Mouse (Mus musculus): Measurements from ENCODE around the gene Tnr.

The Tnr gene

GRCm38 (mm10) chr1:159878681-159879080, 355.1 kb downstream of the Tnr start:
- no peak for DNase-seq (ENCODE audit: low spot score in 2 of 2)

GRCm38 (mm10) chr1:159879866-159880265, 356.3 kb downstream of the Tnr start:
- no peak for DNase-seq (ENCODE audit: low spot score in 2 of 2)

- DNase-seq (ENCODE audit: low spot score in 2 of 2) = no peak
These were observed 361.9 kb downstream of the Tnr start for GRCm38 (mm10) chr1:159885476-159885875.

GRCm38 (mm10) chr1:159888611-159889010, 365.0 kb downstream of the Tnr start:
- no peak for DNase-seq (ENCODE audit: low spot score in 2 of 2)

GRCm38 (mm10) chr1:159889012-159889765, 365.6 kb downstream of the Tnr start:
- no peak for DNase-seq (ENCODE audit: low spot score in 2 of 2)

GRCm38 (mm10) chr1:159890524-159890923, 367.0 kb downstream of the Tnr start:
- DNase-seq (ENCODE audit: low spot score in 2 of 2) = no peak

GRCm38 (mm10) chr1:159895094-159895493, 371.5 kb downstream of the Tnr start:
- DNase-seq (ENCODE audit: low spot score in 2 of 2) = no peak

GRCm38 (mm10) chr1:159899991-159900390, 376.4 kb downstream of the Tnr start:
- no peak for DNase-seq (ENCODE audit: low spot score in 2 of 2)

GRCm38 (mm10) chr1:159900639-159901038, 377.1 kb downstream of the Tnr start:
- DNase-seq (ENCODE audit: low spot score in 2 of 2) = no peak

GRCm38 (mm10) chr1:159901366-159902119, 378.0 kb downstream of the Tnr start:
- no peak for DNase-seq (ENCODE audit: low spot score in 2 of 2)

- no peak for DNase-seq (ENCODE audit: low spot score in 2 of 2)
These were observed 378.5 kb downstream of the Tnr start for GRCm38 (mm10) chr1:159902120-159902497.

- DNase-seq (ENCODE audit: low spot score in 2 of 2) = peak; percentile 65 to 92
These were observed 387.4 kb downstream of the Tnr start for GRCm38 (mm10) chr1:159911006-159911405.

- DNase-seq (ENCODE audit: low spot score in 2 of 2) = no peak
These were observed 391.2 kb downstream of the Tnr start for GRCm38 (mm10) chr1:159914726-159915125.

- no peak for DNase-seq (ENCODE audit: low spot score in 2 of 2)
These were observed 397.0 kb downstream of the Tnr start for GRCm38 (mm10) chr1:159920571-159920970.

- no peak for DNase-seq (ENCODE audit: low spot score in 2 of 2)
These were observed 399.4 kb downstream of the Tnr start for GRCm38 (mm10) chr1:159923010-159923409.

GRCm38 (mm10) chr1:159924105-159924504, 400.5 kb downstream of the Tnr start:
- DNase-seq (ENCODE audit: low spot score in 2 of 2) = no peak

GRCm38 (mm10) chr1:159924684-159925083, 401.1 kb downstream of the Tnr start:
- DNase-seq (ENCODE audit: low spot score in 2 of 2) = no peak

- DNase-seq (ENCODE audit: low spot score in 2 of 2) = no peak
These were observed 405.2 kb downstream of the Tnr start for GRCm38 (mm10) chr1:159928681-159929335.

- DNase-seq (ENCODE audit: low spot score in 2 of 2) = no peak
These were observed 408.5 kb downstream of the Tnr start for GRCm38 (mm10) chr1:159932092-159932491.

GRCm38 (mm10) chr1:159932598-159932997, 409.0 kb downstream of the Tnr start:
- DNase-seq (ENCODE audit: low spot score in 2 of 2) = no peak

- DNase-seq (ENCODE audit: low spot score in 2 of 2) = peak; percentile 22 to 37
These were observed 414.9 kb downstream of the Tnr start for GRCm38 (mm10) chr1:159938449-159938848.

- peak; percentile 59 to 70 for DNase-seq (ENCODE audit: low spot score in 2 of 2)
These were observed 415.8 kb downstream of the Tnr start for GRCm38 (mm10) chr1:159939335-159939734.

- DNase-seq (ENCODE audit: low spot score in 2 of 2) = peak in 1 of 2 experiments; percentile 34
These were observed 430.0 kb downstream of the Tnr start for GRCm38 (mm10) chr1:159953526-159953925.
